Mouse (Mus musculus): ENCODE data around the gene Tcte2. TPM values are rescaled to one million over a fixed set of nuclear protein-coding genes. Genes with fewer than 3 reads are reported as not detected.
A peak's percentile ranks its signal among the peaks of the same experiment; 100 is the strongest.

Gene Tcte2
- total and polyA plus RNA-seq, 2 experiments from 2014 or later = 10.0 to 26.6 TPM

- H3K27me3 ChIP-seq (ENCODE audit: insufficient read depth, low read length) = no peaks in the 10 kb centered on the region
- H3K27ac ChIP-seq (ENCODE audit: low read depth, low read length) = no peak overlapping the region
- no peak overlapping the region for H3K4me2 ChIP-seq (ENCODE audit: low read depth, low read length, poor library complexity, severe bottlenecking)
- TF ChIP-seq CTCF (IDR thresholded peaks at IDR 0.05) = no peak
- H3K9me3 ChIP-seq (ENCODE audit: low read length) = no peaks in the 10 kb centered on the region
- ATAC-seq (ENCODE audit: low FRiP score) (no peak), DNase-seq (ENCODE audit: low spot score) (no peak)
- 64% methylated on average over 7 of the region's 7 CpGs for WGBS
- H3K4me1 ChIP-seq (ENCODE audit: insufficient read depth, low read length) = 0 out of 2 replicates have a peak, but pooled peaks cover 9% of the 10 kb centered on the region
- H3K9ac ChIP-seq (replicated peaks; ENCODE audit: low read length, poor library complexity, severe bottlenecking) = no peak overlapping the region
- H3K4me3 ChIP-seq (ENCODE audit: low read depth, low read length) = no peak overlapping the region
- H3K36me3 ChIP-seq (ENCODE audit: insufficient read depth, low read length) = no peaks in the 10 kb centered on the region
Observed at GRCm38 (mm10) chr17:13684256-13684655, 77.4 kb downstream of the Tcte2 start.

- Histone ChIP-seq H3K27ac (ENCODE audit: low read depth, low read length) (0 out of 2 replicates have a peak overlapping the region, but pooled peaks have one; percentile 7), H3K27me3 (ENCODE audit: insufficient read depth, low read length) (no peaks in the 10 kb centered on the region), H3K4me2 (ENCODE audit: low read depth, low read length, poor library complexity, severe bottlenecking) (peak overlapping the region; percentile 26; the same call in 1 of the 2 replicates), H3K9me3 (ENCODE audit: low read length) (no peaks in the 10 kb centered on the region), H3K36me3 (ENCODE audit: insufficient read depth, low read length) (no peaks in the 10 kb centered on the region), H3K4me1 (ENCODE audit: insufficient read depth, low read length) (0 out of 2 replicates have a peak, but pooled peaks cover 9% of the 10 kb centered on the region), H3K9ac (replicated peaks; ENCODE audit: low read length, poor library complexity, severe bottlenecking) (no peak overlapping the region), H3K4me3 (ENCODE audit: low read depth, low read length) (0 out of 2 replicates have a peak overlapping the region, but pooled peaks have one; percentile 14)
- ATAC-seq (ENCODE audit: low FRiP score) = peak; percentile 53
- WGBS = 26% methylated on average over 14 of the region's 15 CpGs
- TF ChIP-seq CTCF (IDR thresholded peaks at IDR 0.05) = no peak
- DNase-seq (ENCODE audit: low spot score) = peak; percentile 47
Observed at GRCm38 (mm10) chr17:13683411-13684174, 78.0 kb downstream of the Tcte2 start.

GRCm38 (mm10) chr17:13683027-13683410 is 78.6 kb downstream of the Tcte2 start:
- 0 out of 2 replicates have a peak overlapping the region, but pooled peaks have one; percentile 14 for H3K4me3 ChIP-seq (ENCODE audit: low read depth, low read length)
- no peak for TF ChIP-seq CTCF (IDR thresholded peaks at IDR 0.05)
- no peaks in the 10 kb centered on the region for H3K27me3 ChIP-seq (ENCODE audit: insufficient read depth, low read length)
- WGBS = 20% methylated on average over 4 of the region's 4 CpGs
- 0 out of 2 replicates have a peak, but pooled peaks cover 9% of the 10 kb centered on the region for H3K4me1 ChIP-seq (ENCODE audit: insufficient read depth, low read length)
- no peak for DNase-seq (ENCODE audit: low spot score)
- ATAC-seq (ENCODE audit: low FRiP score) = no peak
- peak overlapping the region; percentile 26; the same call in 1 of the 2 replicates for H3K4me2 ChIP-seq (ENCODE audit: low read depth, low read length, poor library complexity, severe bottlenecking)
- no peak overlapping the region for H3K9ac ChIP-seq (replicated peaks; ENCODE audit: low read length, poor library complexity, severe bottlenecking)
- no peaks in the 10 kb centered on the region for H3K36me3 ChIP-seq (ENCODE audit: insufficient read depth, low read length)
- no peaks in the 10 kb centered on the region for H3K9me3 ChIP-seq (ENCODE audit: low read length)
- peak overlapping the region; percentile 7; the same call in 1 of the 2 replicates for H3K27ac ChIP-seq (ENCODE audit: low read depth, low read length)

- Histone ChIP-seq H3K4me1 (ENCODE audit: insufficient read depth, low read length) (0 out of 2 replicates have a peak, but pooled peaks cover 8% of the 10 kb centered on the region), H3K4me2 (ENCODE audit: low read depth, low read length, poor library complexity, severe bottlenecking) (peak overlapping the region; percentile 26; the same call in 1 of the 2 replicates), H3K27me3 (ENCODE audit: insufficient read depth, low read length) (no peaks in the 10 kb centered on the region), H3K27ac (ENCODE audit: low read depth, low read length) (peak overlapping the region; percentile 7; the same call in 1 of the 2 replicates), H3K36me3 (ENCODE audit: insufficient read depth, low read length) (no peaks in the 10 kb centered on the region), H3K9me3 (ENCODE audit: low read length) (no peaks in the 10 kb centered on the region), H3K4me3 (ENCODE audit: low read depth, low read length) (0 out of 2 replicates have a peak overlapping the region, but pooled peaks have one; percentile 14), H3K9ac (replicated peaks; ENCODE audit: low read length, poor library complexity, severe bottlenecking) (no peak overlapping the region)
- no peak for ATAC-seq (ENCODE audit: low FRiP score)
- no peak for TF ChIP-seq CTCF (IDR thresholded peaks at IDR 0.05)
- no peak for DNase-seq (ENCODE audit: low spot score)
- WGBS = 52% methylated on average over 9 of the region's 9 CpGs
Observed at GRCm38 (mm10) chr17:13682378-13683026, 79.1 kb downstream of the Tcte2 start.

GRCm38 (mm10) chr17:13681686-13682085 is 79.9 kb downstream of the Tcte2 start:
- Histone ChIP-seq H3K9me3 (ENCODE audit: low read length) (no peaks in the 10 kb centered on the region), H3K4me3 (ENCODE audit: low read depth, low read length) (no peak overlapping the region), H3K9ac (replicated peaks; ENCODE audit: low read length, poor library complexity, severe bottlenecking) (no peak overlapping the region), H3K27ac (ENCODE audit: low read depth, low read length) (no peak overlapping the region), H3K36me3 (ENCODE audit: insufficient read depth, low read length) (no peaks in the 10 kb centered on the region), H3K4me2 (ENCODE audit: low read depth, low read length, poor library complexity, severe bottlenecking) (no peak overlapping the region), H3K27me3 (ENCODE audit: insufficient read depth, low read length) (no peaks in the 10 kb centered on the region), H3K4me1 (ENCODE audit: insufficient read depth, low read length) (0 out of 2 replicates have a peak, but pooled peaks cover 3% of the 10 kb centered on the region)
- TF ChIP-seq CTCF (IDR thresholded peaks at IDR 0.05) = peak; percentile 59
- no peak for ATAC-seq (ENCODE audit: low FRiP score)
- DNase-seq (ENCODE audit: low spot score) = no peak
- WGBS = 94% methylated on average over 5 of the region's 6 CpGs
